Comparison of ENCODE assay signal across 11 mouse cellular contexts in genomic region chr3:100997785-100998570, GRCm38 (mm10). TPM values are rescaled to one million over a fixed set of nuclear protein-coding genes. Genes with fewer than 3 reads are reported as not detected.
A peak's percentile ranks its signal among the peaks of the same experiment; 100 is the strongest.
DNase-seq lines count a peak whose midpoint lies in the region; ATAC-seq lines count a peak whose summit lies in the region.
"Had no signal": no experiment of that assay in that cellular context is flagged by ENCODE, and none has a peak within 500 bp of the region (broad histone marks: within the 10 kb centered on the region; RNA-seq: fewer than 3 reads in every experiment).

No protein-coding gene starts in this region.

- no peak for ATAC-seq in embryonic facial prominence, embryonic 14.5 days (ENCODE audit: low read depth)
- peak; percentile 15; the same call in 1 of the 2 replicates for ATAC-seq in monocyte, adult 5-6 weeks (replicated peaks; ENCODE audit: insufficient number of reproducible peaks, low FRiP score, low TSS enrichment, poor library complexity, severe bottlenecking)
- no peak for ATAC-seq in liver, embryonic 12.5 days

- H3K4me1 ChIP-seq in embryonic facial prominence, embryonic 14.5 days (ENCODE audit: control insufficient read depth, insufficient read depth, low read length) = peaks cover 4% of the 10 kb centered on the region
- H3K4me1 ChIP-seq in embryonic facial prominence, embryonic 10.5 days = peaks cover 29% of the 10 kb centered on the region
- H3K4me1 ChIP-seq in liver, embryonic 12.5 days = no peaks in the 10 kb centered on the region

- H3K4me3 ChIP-seq in embryonic facial prominence, embryonic 14.5 days (ENCODE audit: low read depth, low read length) = no peak overlapping the region
- no peak overlapping the region for H3K4me3 ChIP-seq in embryonic facial prominence, embryonic 10.5 days
- no peak overlapping the region for H3K4me3 ChIP-seq in liver, embryonic 12.5 days

- no peak overlapping the region for H3K4me2 ChIP-seq in embryonic facial prominence, embryonic 14.5 days (ENCODE audit: low read depth, low read length)
- H3K4me2 ChIP-seq in liver, embryonic 12.5 days = no peak overlapping the region
- H3K4me2 ChIP-seq: midbrain, embryonic 11.5 days had no signal

- DNase-seq in embryonic facial prominence, embryonic 14.5 days (ENCODE audit: low spot score) = peak; percentile 50
- no peak for DNase-seq in embryonic facial prominence, embryonic 10.5 days (ENCODE audit: low spot score)
- DNase-seq in right cerebral cortex, adult 18-20 months = peak; percentile 43
- DNase-seq in right cerebral cortex, postnatal 14 days = no peak
- DNase-seq in heart, postnatal 25 days (ENCODE audit: low spot score) = peak; percentile 22
- DNase-seq in ovary, postnatal 10 days (ENCODE audit: low spot score) = no peak
- DNase-seq: adrenal gland, adult 8-10 months; spleen, adult 18-20 months had no signal

- no peaks in the 10 kb centered on the region for H3K27me3 ChIP-seq in embryonic facial prominence, embryonic 14.5 days (replicated peaks; ENCODE audit: control insufficient read depth, insufficient read depth, low read length)
- H3K27me3 ChIP-seq in embryonic facial prominence, embryonic 10.5 days (replicated peaks; ENCODE audit: low read depth, poor library complexity, severe bottlenecking) = no peaks in the 10 kb centered on the region
- H3K27me3 ChIP-seq in liver, embryonic 12.5 days (replicated peaks) = no peaks in the 10 kb centered on the region

- H3K36me3 ChIP-seq in embryonic facial prominence, embryonic 14.5 days (ENCODE audit: control insufficient read depth, insufficient read depth, low read length) = no peaks in the 10 kb centered on the region
- no peaks in the 10 kb centered on the region for H3K36me3 ChIP-seq in embryonic facial prominence, embryonic 10.5 days (replicated peaks)
- H3K36me3 ChIP-seq in liver, embryonic 12.5 days = no peaks in the 10 kb centered on the region

- H3K27ac ChIP-seq in embryonic facial prominence, embryonic 14.5 days (replicated peaks; ENCODE audit: low read depth, low read length) = no peak overlapping the region
- H3K27ac ChIP-seq in embryonic facial prominence, embryonic 10.5 days (replicated peaks) = no peak overlapping the region
- no peak overlapping the region for H3K27ac ChIP-seq in liver, embryonic 12.5 days

- intact Hi-C loops in heart, postnatal 25 days (cut with DNase I) = loop anchor here (2.0 to 5.0 kb wide), 2 partner anchors 23 to 74 kb away; no protein-coding TSS in a partner anchor

- no peaks in the 10 kb centered on the region for H3K9me3 ChIP-seq in embryonic facial prominence, embryonic 14.5 days (ENCODE audit: control insufficient read depth, low read length)
- no peaks in the 10 kb centered on the region for H3K9me3 ChIP-seq in embryonic facial prominence, embryonic 10.5 days
- no peaks in the 10 kb centered on the region for H3K9me3 ChIP-seq in liver, embryonic 12.5 days (replicated peaks)

- H3K9ac ChIP-seq in embryonic facial prominence, embryonic 14.5 days (ENCODE audit: low read depth, low read length) = no peak overlapping the region
- H3K9ac ChIP-seq in liver, embryonic 12.5 days = no peak overlapping the region

- WGBS in embryonic facial prominence, embryonic 14.5 days = 71% methylated on average over 10 of the region's 10 CpGs
- 84% methylated on average over 10 of the region's 10 CpGs for WGBS in embryonic facial prominence, embryonic 10.5 days
- 58% methylated on average over 10 of the region's 10 CpGs for WGBS in liver, embryonic 12.5 days (ENCODE audit: insufficient replicate concordance)

RNA-seq across cellular contexts. Expression of gene Ttf2, which starts 28.5 kb away (rescaled TPM):
- 12.0 and 14.6 TPM in 2 replicates for polyA plus RNA-seq in embryonic facial prominence, embryonic 14.5 days (2014; fragmentation: Nextera tagmentation; extraction: Ambion mirVana)
- polyA plus RNA-seq in embryonic facial prominence, embryonic 10.5 days (2016; fragmentation: Nextera tagmentation; extraction: Ambion mirVana) = 28.1 and 31.4 TPM in 2 replicates
- total RNA-seq in heart, postnatal 25 days (2021) = 1 to 10 TPM; 2.1 to 2.5 TPM
- total RNA-seq in monocyte, adult 5-6 weeks (2017) = 7.4 to 18.3 TPM (median 8.6 TPM) in 3 replicates
- polyA plus RNA-seq in liver, embryonic 12.5 days (2016; fragmentation: Nextera tagmentation; extraction: Ambion mirVana) = 13.8 and 13.9 TPM in 2 replicates

RNA-seq across cellular contexts. Expression of gene Cd101, which starts 31.4 kb away (rescaled TPM):
- polyA plus RNA-seq in embryonic facial prominence, embryonic 14.5 days (2014; fragmentation: Nextera tagmentation; extraction: Ambion mirVana) = 0.18 and 0.24 TPM in 2 replicates
- 0.09 TPM in 1 of 2 replicates, not detected in the other for polyA plus RNA-seq in embryonic facial prominence, embryonic 10.5 days (2016; fragmentation: Nextera tagmentation; extraction: Ambion mirVana)
- total RNA-seq in heart, postnatal 25 days (2021) = under 1 TPM; 0.23 to 0.25 TPM
- 0.75 to 1.5 TPM (median 1.1 TPM) in 3 replicates for total RNA-seq in monocyte, adult 5-6 weeks (2017)
- 0.04 and 0.08 TPM in 2 replicates for polyA plus RNA-seq in liver, embryonic 12.5 days (2016; fragmentation: Nextera tagmentation; extraction: Ambion mirVana)
- polyA plus RNA-seq: midbrain, embryonic 11.5 days had no signal

Comparison
In these comparisons a context has a peak if more than half of its experiments do, and no peak if none do; other contexts are left out.
1. DNase-seq: peak in embryonic facial prominence, embryonic 14.5 days (single experiment), right cerebral cortex, adult 18-20 months (single experiment) and heart, postnatal 25 days (single experiment); none in embryonic facial prominence, embryonic 10.5 days (single experiment), right cerebral cortex, postnatal 14 days (single experiment) and ovary, postnatal 10 days (single experiment).